Comparison of ENCODE assay signal across 38 mouse cellular contexts in the genomic region with DNA sequence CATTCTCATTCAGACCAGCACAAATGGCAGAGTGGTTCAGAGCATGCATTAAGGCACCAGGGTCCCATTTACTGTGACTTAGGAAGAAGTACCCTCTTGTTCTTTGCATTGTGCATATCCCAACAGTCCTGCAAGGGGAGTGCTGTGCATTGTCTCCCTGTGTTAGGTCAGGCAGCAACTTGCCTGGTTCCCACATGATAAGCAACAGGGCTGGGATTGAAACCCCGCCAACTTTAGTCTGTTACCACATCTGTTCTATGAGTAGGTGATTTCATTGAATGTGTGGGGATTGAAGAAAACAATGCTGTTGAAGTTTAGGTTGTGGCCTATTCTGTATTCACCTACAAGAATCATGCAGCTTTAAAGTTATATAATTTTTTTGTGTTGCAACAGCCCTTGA. TPM values are rescaled to one million over a fixed set of nuclear protein-coding genes. Genes with fewer than 3 reads are reported as not detected.
DNase-seq lines count a peak whose midpoint lies in the region; ATAC-seq lines count a peak whose summit lies in the region.
"Had no signal": no experiment of that assay in that cellular context is flagged by ENCODE, and none has a peak within 500 bp of the region (broad histone marks: within the 10 kb centered on the region; RNA-seq: fewer than 3 reads in every experiment).

No protein-coding gene starts in this region.

- peaks cover 49% of the 10 kb centered on the region for H3K36me3 ChIP-seq in liver, embryonic 15.5 days (replicated peaks)

- no peaks in the 10 kb centered on the region for H3K9me3 ChIP-seq in liver, embryonic 15.5 days (replicated peaks)
- H3K9me3 ChIP-seq: embryonic facial prominence, embryonic 13.5 days; forebrain, embryonic 10.5 days; forebrain, embryonic 15.5 days; heart, embryonic 12.5 days; midbrain, embryonic 10.5 days; midbrain, embryonic 15.5 days had no signal

- H3K9ac ChIP-seq in liver, embryonic 15.5 days: no peak overlapping the region
- H3K9ac ChIP-seq: embryonic facial prominence, embryonic 13.5 days; forebrain, embryonic 15.5 days; heart, embryonic 12.5 days; hindbrain, embryonic 14.5 days; midbrain, embryonic 15.5 days had no signal

- DNase-seq in adrenal gland, adult 2 months: peak; percentile 45
- no peak for DNase-seq in adrenal gland, postnatal 4 days (ENCODE audit: low spot score in 2 of 2)
- DNase-seq in kidney, adult 9 months: peak; percentile 31
- no peak for DNase-seq in kidney, postnatal 10 days
- DNase-seq in liver: no peak
- no peak for DNase-seq in urinary bladder, postnatal 4 days (ENCODE audit: low spot score in 2 of 2)
- DNase-seq: cerebellum, adult 11 months; cerebellum, adult 9-11 months; gastrocnemius, postnatal 25 days; heart, adult 18-20 months; layer of hippocampus, postnatal 36 days; left cerebral cortex, postnatal 4 days; lung, adult 2 months; lung, postnatal 10 days; right cerebral cortex, adult 18-20 months; thymus, adult 18-20 months; thymus, postnatal 25 days had no signal

- H3K4me2 ChIP-seq in liver, embryonic 15.5 days: no peak overlapping the region
- H3K4me2 ChIP-seq: embryonic facial prominence, embryonic 13.5 days; forebrain, embryonic 15.5 days; heart, embryonic 12.5 days; hindbrain, embryonic 14.5 days; midbrain, embryonic 15.5 days had no signal

- H3K27me3 ChIP-seq in liver, embryonic 15.5 days: no peaks in the 10 kb centered on the region
- H3K27me3 ChIP-seq: CH12.LX; embryonic facial prominence, embryonic 13.5 days; forebrain, embryonic 15.5 days; heart, embryonic 12.5 days; midbrain, embryonic 15.5 days; Patski had no signal

- H3K4me3 ChIP-seq in liver, embryonic 15.5 days (replicated peaks): no peak overlapping the region
- H3K4me3 ChIP-seq: embryonic facial prominence, embryonic 13.5 days; forebrain, embryonic 10.5 days; forebrain, embryonic 15.5 days; heart, embryonic 12.5 days; midbrain, embryonic 10.5 days; midbrain, embryonic 15.5 days had no signal

- 53% methylated on average over 1 of the region's 1 CpGs for WGBS in liver, embryonic 15.5 days (ENCODE audit: insufficient replicate concordance)

- peaks cover 5% of the 10 kb centered on the region; the same call in 1 of the 2 replicates for H3K4me1 ChIP-seq in liver, embryonic 15.5 days (replicated peaks)
- H3K4me1 ChIP-seq: embryonic facial prominence, embryonic 13.5 days; forebrain, embryonic 10.5 days; forebrain, embryonic 15.5 days; heart, embryonic 12.5 days; midbrain, embryonic 10.5 days; midbrain, embryonic 15.5 days had no signal

- 0 out of 2 replicates have a peak overlapping the region, but pooled peaks have one; percentile 24 for H3K27ac ChIP-seq in liver, embryonic 15.5 days (replicated peaks)
- H3K27ac ChIP-seq: embryonic facial prominence, embryonic 13.5 days; forebrain, embryonic 10.5 days; forebrain, embryonic 15.5 days; hindbrain, embryonic 14.5 days; macrophage; midbrain, embryonic 10.5 days; midbrain, embryonic 15.5 days; stomach, postnatal 0 days had no signal

- ATAC-seq in liver, embryonic 15.5 days (ENCODE audit: insufficient read depth): no peak
- no peak for ATAC-seq in monocyte, adult 5-6 weeks (replicated peaks; ENCODE audit: insufficient number of reproducible peaks, low FRiP score, low TSS enrichment, poor library complexity, severe bottlenecking)
- ATAC-seq: forebrain, embryonic 15.5 days; intestine, postnatal 0 days; midbrain, embryonic 15.5 days; Patski had no signal

RNA-seq across cellular contexts. Expression of a gene that starts 11.2 kb away (rescaled TPM):
- total RNA-seq in adrenal gland, adult 2 months (2021): 10 to 100 TPM; 39.2 to 43.6 TPM
- polyA plus RNA-seq in adrenal gland, adult 2 months (2012; rRNA removed): 43.5 and 85.2 TPM in 2 replicates
- 10 to 100 TPM; 36.4 to 36.9 TPM for total RNA-seq in adrenal gland, postnatal 4 days (2021)
- 11.8 and 15.2 TPM in 2 replicates for polyA plus RNA-seq in liver, embryonic 15.5 days (2015; fragmentation: Nextera tagmentation; extraction: Ambion mirVana)
- total RNA-seq in monocyte, adult 5-6 weeks (2017): 2.8 to 8.0 TPM (median 3.5 TPM) in 3 replicates

RNA-seq across cellular contexts. Expression of a gene that starts 15.0 kb away (rescaled TPM):
- total RNA-seq in adrenal gland, adult 2 months (2021): 10 to 100 TPM; 37.1 to 55.2 TPM
- polyA plus RNA-seq in adrenal gland, adult 2 months (2012; rRNA removed): 23.3 and 26.4 TPM in 2 replicates
- total RNA-seq in adrenal gland, postnatal 4 days (2021): 10 to 100 TPM; 61.8 to 65.7 TPM
- 14.1 and 17.4 TPM in 2 replicates for polyA plus RNA-seq in liver, embryonic 15.5 days (2015; fragmentation: Nextera tagmentation; extraction: Ambion mirVana)
- 14.0 to 25.4 TPM (median 23.2 TPM) in 3 replicates for total RNA-seq in monocyte, adult 5-6 weeks (2017)

RNA-seq across cellular contexts. Expression of a gene that starts 22.0 kb away (rescaled TPM):
- 10 to 100 TPM in 1 of 2 experiments, 1 to 10 TPM in 1; 8.4 to 15.5 TPM for total RNA-seq in adrenal gland, adult 2 months (2021)
- polyA plus RNA-seq in adrenal gland, adult 2 months (2012; rRNA removed): 6.8 and 8.5 TPM in 2 replicates
- total RNA-seq in adrenal gland, postnatal 4 days (2021): 10 to 100 TPM; 15.0 to 18.0 TPM
- 1.3 and 1.7 TPM in 2 replicates for polyA plus RNA-seq in liver, embryonic 15.5 days (2015; fragmentation: Nextera tagmentation; extraction: Ambion mirVana)
- total RNA-seq in monocyte, adult 5-6 weeks (2017): 2.5 to 3.9 TPM (median 2.5 TPM) in 3 replicates

RNA-seq across cellular contexts. Expression of a gene that starts 34.8 kb away (rescaled TPM):
- 100 to 1,000 TPM in 1 of 2 experiments, 10 to 100 TPM in 1; 82.3 to 174 TPM for total RNA-seq in adrenal gland, adult 2 months (2021)
- 73.5 and 104 TPM in 2 replicates for polyA plus RNA-seq in adrenal gland, adult 2 months (2012; rRNA removed)
- 100 to 1,000 TPM in 1 of 2 experiments, 10 to 100 TPM in 1; 96.9 to 102 TPM for total RNA-seq in adrenal gland, postnatal 4 days (2021)
- 20.0 and 22.8 TPM in 2 replicates for polyA plus RNA-seq in liver, embryonic 15.5 days (2015; fragmentation: Nextera tagmentation; extraction: Ambion mirVana)
- 75.8 to 124 TPM (median 81.0 TPM) in 3 replicates for total RNA-seq in monocyte, adult 5-6 weeks (2017)

RNA-seq across cellular contexts. Expression of a gene that starts 57.8 kb away (rescaled TPM):
- total RNA-seq in adrenal gland, adult 2 months (2021): 1 to 10 TPM; 2.0 to 3.7 TPM
- 0.12 and 0.15 TPM in 2 replicates for polyA plus RNA-seq in adrenal gland, adult 2 months (2012; rRNA removed)
- total RNA-seq in adrenal gland, postnatal 4 days (2021): 1 to 10 TPM; 1.1 to 1.2 TPM
- not detected in 2 replicates for polyA plus RNA-seq in liver, embryonic 15.5 days (2015; fragmentation: Nextera tagmentation; extraction: Ambion mirVana)
- total RNA-seq in monocyte, adult 5-6 weeks (2017): not detected in 3 replicates
- total RNA-seq: CH12.LX; common myeloid progenitor, adult 5-6 weeks; hematopoietic stem cell, adult 5-6 weeks; neutrophil, adult 5-6 weeks had no signal
- polyA plus RNA-seq: C2C12; embryonic facial prominence, embryonic 13.5 days; forebrain, embryonic 10.5 days; forebrain, embryonic 15.5 days; heart, embryonic 12.5 days; heart, postnatal 0 days; hindbrain, embryonic 14.5 days; limb, embryonic 14.5 days; macrophage; midbrain, embryonic 10.5 days; midbrain, embryonic 15.5 days; neural tube, embryonic 11.5 days; stomach, postnatal 0 days had no signal

Comparison
In these comparisons a context has a peak if more than half of its experiments do, and no peak if none do; other contexts are left out.
1. DNase-seq: peak in adrenal gland, adult 2 months (single experiment) and kidney, adult 9 months (single experiment); none in adrenal gland, postnatal 4 days (0 of 2), kidney, postnatal 10 days (single experiment), liver (single experiment) and urinary bladder, postnatal 4 days (0 of 2).